Comparison of ENCODE assay signal across 12 mouse cellular contexts in the genomic region with DNA sequence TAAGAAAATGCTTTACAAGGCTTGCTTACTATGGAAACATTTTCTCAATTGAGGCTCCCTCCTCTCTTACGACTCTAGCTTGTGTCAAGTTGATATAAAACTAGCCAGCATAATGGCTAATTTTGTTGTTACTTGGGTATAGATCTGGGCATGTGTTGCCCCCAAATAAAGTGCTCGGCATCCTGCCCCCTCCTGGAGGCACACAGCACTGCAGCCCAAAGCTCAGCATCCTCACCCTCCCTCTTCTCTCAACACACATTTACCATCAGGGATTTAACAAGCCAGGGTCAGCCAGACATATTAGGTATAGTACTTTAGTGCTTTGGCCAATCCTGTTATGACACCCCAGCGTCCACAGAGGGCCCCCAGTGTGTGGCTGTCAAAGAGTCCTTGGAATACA. TPM values are rescaled to one million over a fixed set of nuclear protein-coding genes. Genes with fewer than 3 reads are reported as not detected.
A peak's percentile ranks its signal among the peaks of the same experiment; 100 is the strongest.
DNase-seq lines count a peak whose midpoint lies in the region; ATAC-seq and TF ChIP-seq lines count a peak whose summit lies in the region.
"Had no signal": no experiment of that assay in that cellular context is flagged by ENCODE, and none has a peak within 500 bp of the region (broad histone marks: within the 10 kb centered on the region; RNA-seq: fewer than 3 reads in every experiment).

No protein-coding gene starts in this region.

- no peak for TF ChIP-seq EP300 in MEL (IDR thresholded peaks at IDR 0.05; ENCODE audit: low read depth in 1 of 2, low read length in 2 of 2)

- peak; percentile 17 for DNase-seq in embryo, embryonic 10.5 days (ENCODE audit: low spot score)
- no peak for DNase-seq in embryo, embryonic 10 days (ENCODE audit: low spot score)
- no peak for DNase-seq in limb, embryonic 10.5 days (ENCODE audit: low spot score)
- DNase-seq in MEL (ENCODE audit: low read depth, low spot score), result peak; percentile 38
- peak; percentile 52 for DNase-seq in naive thymus-derived CD4-positive, alpha-beta T cell, adult 2 months (ENCODE audit: low read depth)
- no peak for DNase-seq in kidney, postnatal 14 days
- DNase-seq in testis, postnatal 14 days (ENCODE audit: low spot score), result no peak

- no peak overlapping the region for H3K27ac ChIP-seq in limb, embryonic 13.5 days
- no peak overlapping the region for H3K27ac ChIP-seq in limb, embryonic 10.5 days
- H3K27ac ChIP-seq in MEL (ENCODE audit: control insufficient read depth, low read depth, low read length), result no peak overlapping the region
- H3K27ac ChIP-seq: stomach, embryonic 15.5 days had no signal

- H3K36me3 ChIP-seq in limb, embryonic 13.5 days, result peaks cover 47% of the 10 kb centered on the region
- peaks cover 30% of the 10 kb centered on the region for H3K36me3 ChIP-seq in limb, embryonic 10.5 days
- H3K36me3 ChIP-seq in MEL (ENCODE audit: control insufficient read depth in 1 of 2, insufficient read depth in 2 of 2, low read length in 2 of 2), result peaks cover 2 to 7% of the 10 kb centered on the region in 2 experiments

- 0 out of 2 replicates have a peak, but pooled peaks have one; percentile 10 for ATAC-seq in limb, embryonic 13.5 days (ENCODE audit: low FRiP score, low read depth)

- WGBS in limb, embryonic 13.5 days, result 49% methylated on average over 3 of the region's 3 CpGs
- WGBS in limb, embryonic 10.5 days, result 55% methylated on average over 3 of the region's 3 CpGs

- H3K4me3 ChIP-seq in limb, embryonic 13.5 days, result no peak overlapping the region
- no peak overlapping the region for H3K4me3 ChIP-seq in limb, embryonic 10.5 days
- no peak overlapping the region for H3K4me3 ChIP-seq in MEL (ENCODE audit: control insufficient read depth in 1 of 2, insufficient read depth in 1 of 2, low read depth in 2 of 2, low read length in 2 of 2)
- H3K4me3 ChIP-seq: stomach, embryonic 15.5 days had no signal

- H3K4me1 ChIP-seq in limb, embryonic 13.5 days, result peaks cover 10% of the 10 kb centered on the region
- H3K4me1 ChIP-seq in limb, embryonic 10.5 days, result peaks cover 17% of the 10 kb centered on the region
- peaks cover 0 to 5% of the 10 kb centered on the region in 2 experiments; a peak in 1 of 4 replicates for H3K4me1 ChIP-seq in MEL (ENCODE audit: control insufficient read depth in 1 of 2, insufficient read depth in 2 of 2, low read length in 2 of 2)
- H3K4me1 ChIP-seq: stomach, embryonic 15.5 days had no signal

- no peaks in the 10 kb centered on the region for H3K79me2 ChIP-seq in MEL (ENCODE audit: control insufficient read depth, insufficient read depth, low read length, poor library complexity)

- H3K9ac ChIP-seq in limb, embryonic 13.5 days, result no peak overlapping the region
- no peak overlapping the region for H3K9ac ChIP-seq in MEL (ENCODE audit: control insufficient read depth, low read depth, low read length, poor library complexity, severe bottlenecking)
- H3K9ac ChIP-seq: stomach, embryonic 15.5 days had no signal

- no peak for TF ChIP-seq POLR2A in MEL (IDR thresholded peaks at IDR 0.05; ENCODE audit: control insufficient read depth in 1 of 2, insufficient read depth in 1 of 2, low read depth in 1 of 2, low read length in 2 of 2, poor library complexity in 1 of 2)

- peak; percentile 63 to 82 (median 77) for TF ChIP-seq CTCF in MEL (IDR thresholded peaks at IDR 0.05 in 2 of 3, conservative IDR thresholded peaks at IDR 0.05 in 1 of 3; ENCODE audit: control insufficient read depth in 1 of 3, insufficient read depth in 1 of 3, low read depth in 2 of 3, low read length in 3 of 3, poor library complexity in 1 of 3, severe bottlenecking in 1 of 3)

- TF ChIP-seq RAD21 in MEL (IDR thresholded peaks at IDR 0.05; ENCODE audit: low read depth, low read length), result no peak; the same call in 1 of the 2 replicates

- peaks cover 25% of the 10 kb centered on the region for H3K27me3 ChIP-seq in limb, embryonic 13.5 days
- peaks cover 36% of the 10 kb centered on the region for H3K27me3 ChIP-seq in limb, embryonic 10.5 days (ENCODE audit: low read depth, poor library complexity, severe bottlenecking)
- no peaks in the 10 kb centered on the region; a peak in 1 of 4 replicates for H3K27me3 ChIP-seq in MEL (ENCODE audit: control insufficient read depth in 1 of 2, insufficient read depth in 2 of 2, low read length in 2 of 2)
- H3K27me3 ChIP-seq: stomach, embryonic 15.5 days had no signal

- H3K4me2 ChIP-seq in limb, embryonic 13.5 days (replicated peaks), result no peak overlapping the region
- H3K4me2 ChIP-seq: stomach, embryonic 15.5 days had no signal

- no peaks in the 10 kb centered on the region for H3K9me3 ChIP-seq in limb, embryonic 13.5 days
- H3K9me3 ChIP-seq in limb, embryonic 10.5 days (replicated peaks), result no peaks in the 10 kb centered on the region
- H3K9me3 ChIP-seq in MEL (replicated peaks; ENCODE audit: insufficient read depth, low read length), result no peaks in the 10 kb centered on the region
- H3K9me3 ChIP-seq: stomach, embryonic 15.5 days had no signal

TF ChIP-seq in MEL, 35 proteins besides CTCF, POLR2A, EP300 and RAD21:
- TF ChIP-seq ZKSCAN1 (IDR thresholded peaks at IDR 0.05; ENCODE audit: low read depth, low read length) (no peak), JUND (IDR thresholded peaks at IDR 0.05; ENCODE audit: low read depth, low read length) (no peak), ELF1 (IDR thresholded peaks at IDR 0.05; ENCODE audit: low read depth, low read length) (no peak), TCF12 (IDR thresholded peaks at IDR 0.05; ENCODE audit: low read depth, low read length) (no peak), USF1 (IDR thresholded peaks at IDR 0.05; ENCODE audit: low read depth, low read length) (no peak), TAL1 (IDR thresholded peaks at IDR 0.05; ENCODE audit: low read length) (no peak), KAT2A (conservative IDR thresholded peaks at IDR 0.05; ENCODE audit: low read depth, low read length) (no peak), TBP (IDR thresholded peaks at IDR 0.05; ENCODE audit: low read depth, low read length) (no peak), NRF1 (IDR thresholded peaks at IDR 0.05; ENCODE audit: insufficient read depth, low read depth, low read length, poor library complexity, severe bottlenecking) (no peak)
TF ChIP-seq in MEL: peak in this region for 0.

RNA-seq across cellular contexts. Expression of a gene that starts 17.2 kb away (rescaled TPM):
- polyA plus RNA-seq in limb, embryonic 13.5 days (2015; fragmentation: Nextera tagmentation; extraction: Ambion mirVana), result 100 and 116 TPM in 2 replicates
- polyA plus RNA-seq in limb, embryonic 10.5 days (2016; fragmentation: Nextera tagmentation; extraction: Ambion mirVana), result 1.1 and 9.1 TPM in 2 replicates
- 0.12 TPM in 1 of 2 replicates, not detected in the other for total RNA-seq in MEL (2012; rRNA removed)
- polyA plus RNA-seq in MEL (2012; ENCODE audit: insufficient read depth in 1 of 2, insufficient read length in 2 of 2, low read depth in 1 of 2, low replicate concordance in 2 of 2, missing spikeins in 1 of 2), result not detected
- total RNA-seq: monocyte, adult 5-6 weeks had no signal

RNA-seq across cellular contexts. Expression of a gene that starts 39.3 kb away (rescaled TPM):
- polyA plus RNA-seq in limb, embryonic 13.5 days (2015; fragmentation: Nextera tagmentation; extraction: Ambion mirVana), result 13.4 and 13.5 TPM in 2 replicates
- 14.2 and 14.3 TPM in 2 replicates for polyA plus RNA-seq in limb, embryonic 10.5 days (2016; fragmentation: Nextera tagmentation; extraction: Ambion mirVana)
- total RNA-seq in MEL (2012; rRNA removed), result 33.8 and 36.5 TPM in 2 replicates
- 100 to 1,000 TPM in 1 of 2 experiments, 10 to 100 TPM in 1; 83.5 to 118 TPM for polyA plus RNA-seq in MEL (2012; ENCODE audit: insufficient read depth in 1 of 2, insufficient read length in 2 of 2, low read depth in 1 of 2, low replicate concordance in 2 of 2, missing spikeins in 1 of 2)

RNA-seq across cellular contexts. Expression of a gene that starts 41.7 kb away (rescaled TPM):
- 23.7 and 25.8 TPM in 2 replicates for polyA plus RNA-seq in limb, embryonic 13.5 days (2015; fragmentation: Nextera tagmentation; extraction: Ambion mirVana)
- 26.3 and 26.4 TPM in 2 replicates for polyA plus RNA-seq in limb, embryonic 10.5 days (2016; fragmentation: Nextera tagmentation; extraction: Ambion mirVana)
- total RNA-seq in MEL (2012; rRNA removed), result 33.9 and 37.6 TPM in 2 replicates
- 10 to 100 TPM; 44.7 to 70.6 TPM for polyA plus RNA-seq in MEL (2012; ENCODE audit: insufficient read depth in 1 of 2, insufficient read length in 2 of 2, low read depth in 1 of 2, low replicate concordance in 2 of 2, missing spikeins in 1 of 2)

RNA-seq across cellular contexts. Expression of a gene that starts 52.7 kb away (rescaled TPM):
- polyA plus RNA-seq in limb, embryonic 13.5 days (2015; fragmentation: Nextera tagmentation; extraction: Ambion mirVana), result not detected in 2 replicates
- not detected in 2 replicates for polyA plus RNA-seq in limb, embryonic 10.5 days (2016; fragmentation: Nextera tagmentation; extraction: Ambion mirVana)
- not detected in 2 replicates for total RNA-seq in MEL (2012; rRNA removed)
- polyA plus RNA-seq in MEL (2012; ENCODE audit: insufficient read depth in 1 of 2, insufficient read length in 2 of 2, low read depth in 1 of 2, low replicate concordance in 2 of 2, missing spikeins in 1 of 2), result not detected
- total RNA-seq: heart, postnatal 10 days had no signal
- polyA plus RNA-seq: embryonic facial prominence, embryonic 14.5 days; stomach, embryonic 15.5 days had no signal

Comparison
In these comparisons a context has a peak if more than half of its experiments do, and no peak if none do; other contexts are left out.
1. DNase-seq: peak in embryo, embryonic 10.5 days (single experiment), MEL (single experiment) and naive thymus-derived CD4-positive, alpha-beta T cell, adult 2 months (single experiment); none in embryo, embryonic 10 days (single experiment), limb, embryonic 10.5 days (single experiment), kidney, postnatal 14 days (single experiment) and testis, postnatal 14 days (single experiment).
2. RNA of a gene that starts 17.2 kb away (polyA plus RNA-seq): 100 to 116 TPM in limb, embryonic 13.5 days; 1.1 to 9.1 TPM in limb, embryonic 10.5 days and not detected in MEL; every median in the first group is over 10 times any median in the second.